ENCODE assay signal across 15 mouse cellular contexts in genomic region chr10:53006229-53007190, GRCm38 (mm10).
DNase-seq lines count a peak whose midpoint lies in the region; ATAC-seq lines count a peak whose summit lies in the region.
"Had no signal": no experiment of that assay in that cellular context is flagged by ENCODE, and none has a peak within 500 bp of the region (broad histone marks: within the 10 kb centered on the region; RNA-seq: fewer than 3 reads in every experiment).

No protein-coding gene starts in this region.

- no peaks in the 10 kb centered on the region for H3K36me3 ChIP-seq in embryonic facial prominence, embryonic 11.5 days (replicated peaks; ENCODE audit: control insufficient read depth, insufficient read depth, low read depth, low read length)
- no peaks in the 10 kb centered on the region for H3K36me3 ChIP-seq in embryonic facial prominence, embryonic 10.5 days (replicated peaks)
- no peaks in the 10 kb centered on the region for H3K36me3 ChIP-seq in midbrain, embryonic 13.5 days
- no peaks in the 10 kb centered on the region for H3K36me3 ChIP-seq in midbrain, embryonic 11.5 days (ENCODE audit: control insufficient read depth, insufficient read depth, low read length)
- H3K36me3 ChIP-seq in hindbrain, embryonic 16.5 days (ENCODE audit: control insufficient read depth, insufficient read depth, low read length): no peaks in the 10 kb centered on the region

- no peaks in the 10 kb centered on the region for H3K9me3 ChIP-seq in embryonic facial prominence, embryonic 11.5 days (replicated peaks; ENCODE audit: control insufficient read depth, low read length)
- H3K9me3 ChIP-seq in embryonic facial prominence, embryonic 10.5 days: no peaks in the 10 kb centered on the region
- H3K9me3 ChIP-seq in midbrain, embryonic 13.5 days: no peaks in the 10 kb centered on the region
- no peaks in the 10 kb centered on the region for H3K9me3 ChIP-seq in midbrain, embryonic 11.5 days (ENCODE audit: control insufficient read depth, low read length)
- H3K9me3 ChIP-seq in hindbrain, embryonic 16.5 days (ENCODE audit: control insufficient read depth, low read length): no peaks in the 10 kb centered on the region
- H3K9me3 ChIP-seq: megakaryocyte, embryonic 14.5 days had no signal

- H3K27me3 ChIP-seq in embryonic facial prominence, embryonic 11.5 days (ENCODE audit: control insufficient read depth, insufficient read depth, low read length): no peaks in the 10 kb centered on the region
- H3K27me3 ChIP-seq in embryonic facial prominence, embryonic 10.5 days (replicated peaks; ENCODE audit: low read depth, poor library complexity, severe bottlenecking): no peaks in the 10 kb centered on the region
- H3K27me3 ChIP-seq in midbrain, embryonic 13.5 days: no peaks in the 10 kb centered on the region
- no peaks in the 10 kb centered on the region for H3K27me3 ChIP-seq in midbrain, embryonic 11.5 days (ENCODE audit: control insufficient read depth, insufficient read depth, low read length)
- H3K27me3 ChIP-seq in hindbrain, embryonic 16.5 days (replicated peaks; ENCODE audit: control insufficient read depth, insufficient read depth, low read length): no peaks in the 10 kb centered on the region
- H3K27me3 ChIP-seq: megakaryocyte, embryonic 14.5 days had no signal

- H3K27ac ChIP-seq in embryonic facial prominence, embryonic 11.5 days (replicated peaks; ENCODE audit: low read depth, low read length): no peak overlapping the region
- no peak overlapping the region for H3K27ac ChIP-seq in embryonic facial prominence, embryonic 10.5 days (replicated peaks)
- peak overlapping the region; percentile 71 for H3K27ac ChIP-seq in midbrain, embryonic 13.5 days
- no peak overlapping the region for H3K27ac ChIP-seq in midbrain, embryonic 11.5 days (ENCODE audit: low read depth, low read length)
- 0 out of 2 replicates have a peak overlapping the region, but pooled peaks have one; percentile 40 for H3K27ac ChIP-seq in hindbrain, embryonic 16.5 days (ENCODE audit: low read depth, low read length)

- ATAC-seq in embryonic facial prominence, embryonic 11.5 days (replicated peaks; ENCODE audit: insufficient number of reproducible peaks, low FRiP score, low TSS enrichment, low read depth): no peak
- peak; percentile 89 for ATAC-seq in midbrain, embryonic 13.5 days
- no peak for ATAC-seq in midbrain, embryonic 11.5 days (ENCODE audit: low FRiP score)
- peak; percentile 92 for ATAC-seq in hindbrain, embryonic 16.5 days

- H3K4me2 ChIP-seq in embryonic facial prominence, embryonic 11.5 days (ENCODE audit: low read depth, low read length): no peak overlapping the region
- no peak overlapping the region for H3K4me2 ChIP-seq in midbrain, embryonic 13.5 days (replicated peaks)
- H3K4me2 ChIP-seq in midbrain, embryonic 11.5 days: no peak overlapping the region
- H3K4me2 ChIP-seq in hindbrain, embryonic 16.5 days (ENCODE audit: low read length): no peak overlapping the region
- H3K4me2 ChIP-seq: heart, embryonic 11.5 days had no signal

- WGBS in embryonic facial prominence, embryonic 11.5 days: 81% methylated on average over 1 of the region's 1 CpGs
- 86% methylated on average over 1 of the region's 1 CpGs for WGBS in embryonic facial prominence, embryonic 10.5 days
- 66% methylated on average over 1 of the region's 1 CpGs for WGBS in midbrain, embryonic 13.5 days
- 89% methylated on average over 1 of the region's 1 CpGs for WGBS in midbrain, embryonic 11.5 days
- 64% methylated on average over 1 of the region's 1 CpGs for WGBS in hindbrain, embryonic 16.5 days

- no peaks in the 10 kb centered on the region for H3K4me1 ChIP-seq in embryonic facial prominence, embryonic 11.5 days (ENCODE audit: control insufficient read depth, insufficient read depth, low read length)
- H3K4me1 ChIP-seq in embryonic facial prominence, embryonic 10.5 days: no peaks in the 10 kb centered on the region
- H3K4me1 ChIP-seq in midbrain, embryonic 13.5 days (replicated peaks): peaks cover 13% of the 10 kb centered on the region
- H3K4me1 ChIP-seq in midbrain, embryonic 11.5 days (ENCODE audit: control insufficient read depth, insufficient read depth, low read length): no peaks in the 10 kb centered on the region
- no peaks in the 10 kb centered on the region for H3K4me1 ChIP-seq in hindbrain, embryonic 16.5 days (ENCODE audit: control insufficient read depth, insufficient read depth, low read depth, low read length)
- H3K4me1 ChIP-seq: megakaryocyte, embryonic 14.5 days had no signal

- peak; percentile 33 for DNase-seq in embryonic facial prominence, embryonic 11.5 days (ENCODE audit: low spot score)
- DNase-seq in embryonic facial prominence, embryonic 10.5 days (ENCODE audit: low spot score): no peak
- DNase-seq in midbrain, embryonic 11.5 days (ENCODE audit: low spot score, missing footprints): no peak
- DNase-seq in retina, postnatal 1 day: peak; percentile 23
- no peak for DNase-seq in frontal cortex, postnatal 36 days (ENCODE audit: low spot score in 2 of 2)
- DNase-seq in layer of hippocampus, adult 11-12 months (ENCODE audit: low spot score): no peak
- DNase-seq: adrenal gland, postnatal 14 days; gastrocnemius, postnatal 25 days; heart, postnatal 4 days; kidney, adult 9 months; right cerebral cortex, adult 18-20 months had no signal

- H3K4me3 ChIP-seq in embryonic facial prominence, embryonic 11.5 days (ENCODE audit: low read depth, low read length): no peak overlapping the region
- H3K4me3 ChIP-seq in embryonic facial prominence, embryonic 10.5 days: no peak overlapping the region
- H3K4me3 ChIP-seq in midbrain, embryonic 13.5 days (replicated peaks): no peak overlapping the region
- no peak overlapping the region for H3K4me3 ChIP-seq in midbrain, embryonic 11.5 days (ENCODE audit: low read depth, low read length)
- H3K4me3 ChIP-seq in hindbrain, embryonic 16.5 days (ENCODE audit: low read length): no peak overlapping the region
- H3K4me3 ChIP-seq: megakaryocyte, embryonic 14.5 days had no signal

- H3K9ac ChIP-seq in embryonic facial prominence, embryonic 11.5 days (replicated peaks; ENCODE audit: low read length): no peak overlapping the region
- H3K9ac ChIP-seq in midbrain, embryonic 13.5 days (replicated peaks): no peak overlapping the region
- H3K9ac ChIP-seq in midbrain, embryonic 11.5 days (ENCODE audit: low read length): no peak overlapping the region
- H3K9ac ChIP-seq in hindbrain, embryonic 16.5 days (ENCODE audit: low read depth, low read length): no peak overlapping the region

Comparison
In these comparisons a context has a peak if more than half of its experiments do, and no peak if none do; other contexts are left out.
1. ATAC-seq: peak in midbrain, embryonic 13.5 days (single experiment) and hindbrain, embryonic 16.5 days (single experiment); none in embryonic facial prominence, embryonic 11.5 days (single experiment) and midbrain, embryonic 11.5 days (single experiment).
2. DNase-seq: peak in embryonic facial prominence, embryonic 11.5 days (single experiment) and retina, postnatal 1 day (single experiment); none in embryonic facial prominence, embryonic 10.5 days (single experiment), midbrain, embryonic 11.5 days (single experiment), frontal cortex, postnatal 36 days (0 of 2) and layer of hippocampus, adult 11-12 months (single experiment).
3. H3K27ac ChIP-seq: peak in midbrain, embryonic 13.5 days (single experiment) and hindbrain, embryonic 16.5 days (single experiment); none in embryonic facial prominence, embryonic 11.5 days (single experiment), embryonic facial prominence, embryonic 10.5 days (single experiment) and midbrain, embryonic 11.5 days (single experiment).